Mouse (Mus musculus): ENCODE data around the gene Ccl8.

The Ccl8 gene

DNA sequence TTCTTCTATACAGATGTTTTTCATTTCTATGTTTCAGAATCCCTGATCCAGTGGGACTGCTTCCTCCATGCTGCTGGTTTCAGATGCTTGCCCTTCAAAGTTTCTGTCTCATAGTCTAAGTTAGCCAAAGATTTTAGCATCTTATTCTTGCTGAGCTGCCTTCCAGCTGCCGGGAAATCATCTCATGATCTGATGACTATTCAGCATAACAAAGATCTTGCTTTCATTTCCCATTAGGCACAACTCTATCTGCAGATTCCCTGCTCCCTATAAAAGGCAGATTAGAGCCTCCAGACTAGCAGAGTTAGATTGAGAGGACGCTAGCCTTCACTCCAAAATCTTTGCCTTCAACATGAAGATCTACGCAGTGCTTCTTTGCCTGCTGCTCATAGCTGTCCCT lies at the start of gene Ccl8:
Gene Ccl8 (plus strand): TSS at position 301 of the 400 bp plus-strand sequence.
- no peak for DNase-seq (ENCODE audit: inconsistent age in 2 of 2, low spot score in 1 of 2)

DNA sequence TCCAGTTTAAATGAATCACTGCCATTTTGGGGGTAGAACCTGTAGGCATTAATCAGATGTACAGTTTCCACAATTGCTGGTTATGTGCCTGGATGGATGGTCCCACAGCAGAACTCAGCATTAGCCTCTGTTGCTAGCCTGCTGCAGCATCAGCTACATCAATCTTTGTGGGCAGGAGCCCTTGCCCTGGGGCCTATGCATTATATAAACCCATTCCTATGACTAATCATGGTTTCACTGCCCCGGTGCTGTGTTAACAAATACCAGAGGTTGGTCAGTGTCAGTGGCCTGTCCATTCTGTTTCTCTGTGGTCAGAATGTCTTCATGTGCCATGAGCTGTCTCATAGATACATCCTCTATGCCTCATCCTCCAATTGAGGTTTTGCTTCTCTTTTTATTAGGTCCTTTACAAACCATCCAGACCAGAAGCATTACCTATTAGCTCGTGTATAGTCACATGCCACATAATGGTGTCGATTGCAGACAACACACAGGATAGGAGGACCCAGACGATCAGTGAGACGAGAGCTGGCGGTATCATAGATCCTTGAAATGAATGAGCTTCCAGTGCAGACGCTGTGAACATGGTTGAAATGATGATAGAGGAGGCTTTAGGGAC lies 47.9 kb upstream of the Ccl8 start:
- no peak for DNase-seq (ENCODE audit: inconsistent age in 2 of 2, low spot score in 1 of 2)

DNA sequence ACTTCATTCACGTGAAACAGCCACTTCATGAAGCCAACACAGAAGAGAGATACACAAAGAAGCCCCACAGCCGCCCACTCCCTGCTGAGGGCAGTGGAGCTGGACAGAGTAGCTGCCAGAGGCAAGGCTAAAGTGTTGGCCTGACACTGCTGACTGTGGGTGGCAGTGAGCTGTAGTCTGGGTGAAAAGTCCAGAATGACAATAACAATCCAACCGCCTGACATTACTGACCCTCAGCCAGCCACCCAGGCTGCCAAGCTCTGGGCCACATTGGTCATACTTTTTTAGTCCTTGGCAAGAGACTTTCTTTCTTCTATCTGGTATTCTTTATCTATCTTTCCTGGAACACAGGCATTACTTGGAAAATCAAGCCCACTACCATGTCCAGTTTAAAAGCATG lies 43.9 kb upstream of the Ccl8 start:
- DNase-seq (ENCODE audit: inconsistent age in 2 of 2, low spot score in 1 of 2) = no peak

DNA sequence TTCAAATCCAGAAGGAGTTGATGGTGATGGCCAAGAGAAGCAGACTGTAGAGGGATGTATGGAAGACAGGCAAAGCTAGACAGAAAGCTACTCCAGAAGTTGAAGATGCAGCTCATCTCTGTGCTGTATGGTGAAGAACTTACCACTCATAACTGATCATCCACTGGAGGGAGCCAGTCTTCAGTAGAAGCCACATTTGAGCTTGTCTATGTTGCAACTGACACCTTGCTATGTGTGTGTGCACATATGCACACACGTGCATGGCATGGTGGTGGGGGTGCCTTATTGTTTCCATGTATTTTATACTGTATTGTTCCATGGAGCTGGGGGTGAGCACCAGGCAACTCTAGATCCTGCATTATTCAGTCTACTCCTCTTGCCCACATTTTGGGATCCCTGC lies 42.6 kb upstream of the Ccl8 start:
- DNase-seq (ENCODE audit: inconsistent age in 2 of 2, low spot score in 1 of 2) = peak in 1 of 2 experiments; percentile 45

DNA sequence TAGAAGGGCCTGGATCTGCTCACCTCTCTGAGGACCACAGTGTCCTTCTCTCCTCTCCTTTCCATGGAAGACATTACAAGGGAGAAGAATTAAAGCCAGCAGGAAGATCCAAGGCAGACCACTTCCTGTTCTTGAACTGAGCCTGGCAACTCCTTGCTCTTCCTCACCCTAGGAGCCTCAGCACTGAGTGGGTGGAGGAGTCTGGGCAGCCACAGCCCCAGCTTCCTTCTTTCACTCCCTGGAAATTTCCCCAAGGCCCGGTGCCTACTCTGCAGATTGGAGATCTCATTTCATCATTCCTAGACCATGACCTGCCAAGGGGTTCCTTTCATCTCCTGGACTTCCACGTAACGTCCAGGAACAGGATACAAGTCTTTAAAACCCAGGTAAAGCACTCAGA lies 42.0 kb upstream of the Ccl8 start:
- no peak for DNase-seq (ENCODE audit: inconsistent age in 2 of 2, low spot score in 1 of 2)

DNA sequence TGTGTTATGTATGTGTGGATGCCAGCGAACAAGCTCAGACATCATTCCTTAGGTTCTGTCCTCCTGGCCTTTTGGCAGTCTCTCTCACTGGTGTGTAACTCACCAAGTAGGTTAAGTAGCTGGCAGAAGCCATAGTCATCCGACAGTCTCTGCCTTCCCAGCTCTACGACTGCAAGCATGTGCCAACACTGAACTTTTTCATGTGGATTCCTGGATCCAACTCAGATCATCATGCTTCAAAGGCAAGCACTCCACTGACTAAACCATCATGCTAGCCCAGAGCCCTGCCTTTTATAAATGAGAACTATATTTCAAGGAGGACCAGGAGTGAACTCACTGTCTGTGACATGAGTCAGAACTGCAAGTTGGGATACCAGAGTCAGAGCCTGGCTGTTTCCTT lies 41.3 kb upstream of the Ccl8 start:
- DNase-seq (ENCODE audit: inconsistent age in 2 of 2, low spot score in 1 of 2) = no peak

DNA sequence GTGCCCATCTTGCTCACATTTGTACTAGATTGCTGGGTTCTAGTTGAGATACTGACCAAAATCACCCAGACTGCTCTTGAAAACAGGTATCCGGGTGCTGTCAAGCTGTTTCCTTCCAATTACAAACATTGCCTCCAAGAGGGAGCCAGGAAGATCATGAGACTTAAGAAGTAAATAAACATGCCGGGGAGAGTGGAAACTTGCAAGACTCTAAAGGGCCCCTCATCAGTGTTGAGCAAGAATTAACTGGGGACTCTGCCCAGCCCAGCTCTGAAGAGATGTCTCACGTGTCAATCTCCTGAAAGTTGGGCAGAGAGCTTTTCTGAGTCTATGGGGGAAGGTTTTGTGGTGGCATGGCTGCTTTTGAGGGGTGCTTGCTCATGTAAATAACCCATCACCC lies 38.0 kb upstream of the Ccl8 start:
- no peak for DNase-seq (ENCODE audit: inconsistent age in 2 of 2, low spot score in 1 of 2)

DNA sequence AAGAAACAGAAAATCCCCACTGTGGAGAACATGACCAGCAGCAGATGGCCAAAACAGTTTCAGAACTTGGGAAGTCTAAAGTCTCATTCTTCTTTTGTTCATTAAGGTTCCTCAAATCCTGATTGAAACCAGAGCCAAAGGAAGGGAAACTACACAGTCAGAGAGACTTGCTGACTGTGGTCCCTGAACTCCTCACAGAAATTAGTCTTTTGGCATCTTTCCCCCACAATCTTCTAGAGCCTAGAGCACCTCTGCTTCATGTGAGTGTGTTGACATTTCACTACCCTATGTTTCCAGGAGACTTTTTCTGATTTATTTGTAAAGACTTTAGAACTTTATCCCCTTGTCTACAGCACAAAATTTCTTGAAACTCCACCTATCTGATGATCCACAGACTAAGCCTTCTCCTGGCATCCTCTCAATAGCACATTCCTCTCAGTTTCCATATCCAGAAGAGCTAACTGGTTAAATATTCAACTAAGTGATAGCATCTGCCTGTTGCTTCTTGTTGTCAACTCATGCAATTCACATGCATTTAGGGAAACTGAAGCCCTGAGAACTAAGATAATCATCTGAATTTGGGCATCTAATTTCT lies 36.8 kb upstream of the Ccl8 start:
- DNase-seq (ENCODE audit: inconsistent age in 2 of 2, low spot score in 1 of 2) = no peak

DNA sequence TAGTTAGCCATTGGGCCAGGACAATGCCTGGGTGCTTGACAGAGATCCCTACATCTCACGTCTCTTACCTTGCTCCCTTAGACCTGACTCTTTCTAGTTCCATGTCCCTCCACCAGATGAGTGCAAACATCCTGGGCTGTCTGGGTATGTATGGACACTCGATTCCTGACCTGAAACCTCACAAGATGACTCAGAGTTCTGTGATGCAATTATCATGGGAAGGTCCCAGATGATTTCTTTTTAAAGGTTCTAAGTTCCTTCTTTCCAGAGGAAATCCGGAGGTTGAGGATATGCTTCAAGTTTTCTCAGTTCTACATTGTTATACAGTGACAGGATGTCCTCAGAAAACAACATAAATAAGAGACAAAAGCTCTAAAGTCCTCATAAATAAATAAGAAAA lies 34.1 kb upstream of the Ccl8 start:
- DNase-seq (ENCODE audit: inconsistent age in 2 of 2, low spot score in 1 of 2) = peak in 1 of 2 experiments; percentile 31

DNA sequence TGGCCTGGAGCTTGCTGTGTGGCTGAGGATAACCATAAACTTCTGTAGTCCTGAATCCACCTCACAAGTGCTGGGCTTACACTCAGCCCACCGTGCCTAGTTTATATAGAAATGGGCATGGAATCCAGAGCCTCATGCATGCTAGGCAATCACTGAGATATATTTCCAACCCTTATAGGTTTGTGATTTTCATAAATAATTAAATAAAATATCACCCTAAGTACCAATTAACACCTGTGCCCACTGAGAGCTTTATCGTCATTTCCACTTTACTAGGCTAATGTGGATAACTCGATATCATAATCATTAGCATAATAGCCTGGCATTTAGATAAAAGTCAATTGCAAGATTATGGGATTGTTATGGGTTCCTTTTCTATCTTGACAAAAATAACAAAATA lies 30.6 kb upstream of the Ccl8 start:
- DNase-seq (ENCODE audit: inconsistent age in 2 of 2, low spot score in 1 of 2) = no peak

DNA sequence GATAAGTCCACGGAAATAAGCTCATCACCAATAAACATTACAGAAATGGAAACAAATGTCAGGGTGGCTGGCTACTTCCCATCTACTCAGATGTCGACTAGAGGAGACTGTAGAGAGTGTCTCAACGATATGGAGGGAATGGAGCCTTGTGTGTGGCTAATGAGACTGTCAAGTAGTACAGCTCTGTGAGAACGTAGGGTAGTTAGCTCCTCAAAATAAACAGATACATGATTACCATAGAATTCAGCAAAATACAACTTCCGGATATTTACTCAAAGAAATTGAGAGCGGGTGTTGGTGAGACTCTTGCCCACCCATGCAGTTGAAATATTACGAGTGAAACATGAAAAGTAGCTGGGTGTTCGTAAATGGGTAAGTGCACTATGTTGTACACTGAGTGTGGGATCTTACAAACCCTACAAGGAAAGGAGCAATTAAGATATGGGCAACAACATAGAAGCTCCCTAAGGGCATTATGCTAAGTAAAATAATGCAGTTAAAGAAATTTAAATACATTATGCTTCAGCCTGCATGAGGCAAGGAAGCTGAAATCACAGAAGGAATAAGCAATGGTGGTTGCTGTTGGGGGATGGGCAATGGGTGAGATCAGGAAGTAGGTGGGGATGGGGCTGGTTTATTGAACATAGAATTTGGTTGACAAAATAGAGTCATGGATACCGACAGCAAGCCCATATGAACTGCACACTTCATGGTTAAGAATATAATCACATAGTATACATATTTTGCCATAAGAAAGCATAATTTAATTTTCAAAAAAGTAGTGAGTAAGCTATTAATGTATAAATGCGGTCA lies 15.3 kb upstream of the Ccl8 start:
- DNase-seq (ENCODE audit: inconsistent age in 2 of 2, low spot score in 1 of 2) = no peak

DNA sequence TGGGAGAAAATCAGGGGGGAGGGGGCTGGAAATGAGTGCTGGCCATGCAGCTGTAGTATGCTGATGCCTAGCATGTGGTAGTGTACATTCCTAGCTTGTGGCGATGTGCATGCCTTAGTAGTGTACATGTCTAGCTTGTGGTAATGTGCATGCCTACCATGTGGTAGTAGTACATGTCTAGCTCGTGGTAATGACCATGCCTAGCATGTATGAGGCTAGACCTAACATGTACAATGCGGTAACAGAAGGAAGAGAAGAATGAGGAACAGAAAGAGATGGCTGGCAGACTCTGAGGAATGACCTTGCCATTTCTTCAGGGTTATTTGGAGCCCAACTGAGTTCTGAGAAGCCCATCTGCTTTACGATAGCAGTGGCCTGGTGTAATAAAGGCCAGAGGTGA lies 13.9 kb upstream of the Ccl8 start:
- DNase-seq (ENCODE audit: inconsistent age in 2 of 2, low spot score in 1 of 2) = no peak

DNA sequence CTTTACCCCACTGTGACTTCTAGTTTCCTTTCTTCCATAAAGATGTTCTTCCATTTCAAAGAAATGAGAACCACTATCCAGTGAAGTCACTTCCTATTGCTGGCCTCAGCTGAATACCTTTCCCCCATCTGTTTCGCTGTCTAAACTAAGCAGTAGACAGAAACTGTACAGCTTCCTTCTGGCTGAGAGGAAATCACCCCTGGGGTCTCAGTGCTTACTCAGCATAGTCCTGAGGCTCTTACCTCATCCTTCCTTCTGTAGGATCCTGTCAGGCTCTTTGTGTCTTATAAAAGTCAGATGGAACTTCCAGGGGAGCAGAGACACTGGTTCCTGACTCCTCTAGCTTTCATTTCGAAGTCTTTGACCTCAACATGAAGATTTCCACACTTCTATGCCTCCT lies 13.5 kb upstream of the Ccl8 start, which contains the start of gene Ccl12:
Gene Ccl12 (plus strand): TSS at position 317 of the 400 bp plus-strand sequence.
- no peak for DNase-seq (ENCODE audit: inconsistent age in 2 of 2, low spot score in 1 of 2)

DNA sequence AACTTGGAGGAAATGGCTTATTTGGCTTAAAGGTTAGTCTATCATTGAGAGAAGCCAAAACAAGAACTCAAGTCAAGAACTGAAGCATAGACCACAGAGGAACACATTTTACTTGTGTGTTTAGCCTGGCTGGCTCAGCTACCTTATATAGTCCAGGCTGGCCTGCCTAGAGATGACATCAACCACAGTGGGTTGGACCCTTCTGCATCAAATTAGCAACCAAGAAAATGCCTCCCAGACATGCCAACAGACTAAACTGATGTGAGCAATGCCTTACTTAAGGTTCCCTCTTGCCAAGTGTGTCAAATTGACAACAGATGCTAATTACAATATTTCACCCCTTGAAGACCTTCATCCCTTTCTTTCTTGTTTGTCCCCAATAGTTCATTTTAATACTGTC lies 5.4 kb upstream of the Ccl8 start:
- DNase-seq (ENCODE audit: inconsistent age in 2 of 2, low spot score in 1 of 2) = no peak

DNA sequence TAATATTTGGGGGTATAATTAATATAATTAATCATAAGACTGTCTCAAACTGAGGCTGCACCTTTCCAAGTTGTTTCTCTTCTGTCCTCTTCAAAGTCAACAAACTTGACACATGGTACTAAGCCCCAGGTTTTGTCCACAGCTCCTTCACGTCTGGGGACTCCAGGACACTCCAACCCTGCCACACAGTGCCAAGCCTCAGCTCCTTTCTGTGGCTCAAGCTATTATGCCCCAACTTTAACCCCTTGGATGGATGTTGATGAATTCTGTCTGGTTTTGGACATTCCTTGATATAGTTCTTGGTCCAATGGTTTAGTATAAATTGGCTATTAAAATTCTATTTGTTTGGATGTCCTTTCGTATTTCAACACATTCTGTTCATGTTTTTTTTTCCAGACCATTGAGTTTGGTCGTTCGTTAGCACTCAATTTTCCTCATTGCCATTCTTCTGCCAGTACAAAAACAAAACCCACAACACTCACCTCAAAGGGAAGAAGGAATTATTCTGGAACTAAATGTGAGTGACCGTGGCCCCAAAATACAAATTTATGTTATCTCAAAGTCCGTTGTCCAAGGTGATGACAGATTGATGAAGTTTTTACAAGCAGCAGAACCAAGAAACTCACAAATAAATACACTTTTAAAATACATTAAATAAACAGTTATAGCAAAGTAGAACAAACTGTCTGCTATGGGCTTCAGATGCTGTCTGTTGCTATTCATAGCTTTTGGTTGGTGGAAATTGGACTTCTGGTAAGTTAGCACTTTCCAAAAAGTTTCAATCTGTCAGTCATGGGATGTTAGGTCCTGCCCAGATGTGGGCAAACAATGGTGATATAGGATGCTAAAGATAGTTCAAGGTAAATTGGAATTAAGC lies 4.4 kb upstream of the Ccl8 start:
- DNase-seq (ENCODE audit: inconsistent age in 2 of 2, low spot score in 1 of 2) = no peak

DNA sequence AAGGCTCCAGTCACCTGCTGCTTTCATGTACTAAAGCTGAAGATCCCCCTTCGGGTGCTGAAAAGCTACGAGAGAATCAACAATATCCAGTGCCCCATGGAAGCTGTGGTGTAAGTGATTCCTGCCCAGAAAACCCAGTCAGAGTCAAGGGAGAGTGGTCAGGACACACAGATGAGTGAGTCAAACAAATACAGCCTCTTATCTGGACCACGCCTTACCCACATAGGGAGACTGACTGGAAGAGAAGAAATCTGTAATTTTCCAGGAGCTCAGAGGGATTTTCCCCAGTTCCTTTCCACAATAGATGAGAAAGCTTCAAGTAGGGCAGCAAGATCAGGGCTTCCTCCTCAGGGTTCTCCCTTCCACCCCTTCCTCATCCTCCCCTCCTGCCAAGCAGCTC lies 1.1 kb downstream of the Ccl8 start:
- no peak for DNase-seq (ENCODE audit: inconsistent age in 2 of 2, low spot score in 1 of 2)

DNA sequence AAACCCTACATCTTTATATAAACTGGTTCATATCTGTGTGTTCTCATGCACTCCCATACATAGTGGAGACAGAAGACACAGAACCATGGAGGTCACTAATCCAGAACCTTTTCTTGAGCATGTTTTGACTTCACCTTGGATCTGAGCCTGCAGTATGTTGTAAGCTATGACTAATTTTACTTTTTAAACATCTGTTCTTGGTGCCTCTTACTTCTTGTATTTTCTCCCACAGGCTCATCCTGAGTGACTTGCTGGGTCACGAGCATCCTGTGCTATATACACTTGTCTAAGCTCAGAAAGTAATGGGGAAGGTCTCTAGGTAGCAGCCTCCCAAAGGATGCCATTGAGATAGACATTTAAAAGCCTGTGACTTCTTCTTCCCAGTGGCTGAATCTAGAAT lies 18.0 kb downstream of the Ccl8 start:
- peak in 1 of 2 experiments; percentile 20 for DNase-seq (ENCODE audit: inconsistent age in 2 of 2, low spot score in 1 of 2)

DNA sequence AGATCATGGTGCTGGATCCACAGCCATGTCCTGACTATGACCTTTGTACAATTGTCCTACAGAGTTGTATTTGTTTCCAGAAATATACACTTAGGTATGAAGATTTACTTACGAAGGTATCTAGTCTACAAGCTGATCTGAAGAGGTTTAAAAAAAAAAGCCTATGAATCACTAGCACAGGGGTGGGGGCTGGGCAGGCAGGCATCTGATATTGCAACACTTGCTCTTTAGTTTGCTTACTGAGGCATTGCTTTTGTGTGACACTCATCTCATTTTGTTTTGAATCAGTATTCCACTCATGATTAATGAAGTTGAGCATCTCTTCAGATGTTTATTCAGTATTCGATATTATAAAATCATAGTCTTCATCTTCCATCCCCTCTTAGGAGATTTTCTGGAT lies 21.2 kb downstream of the Ccl8 start:
- peak; percentile 5 to 55 for DNase-seq (ENCODE audit: inconsistent age in 2 of 2, low spot score in 1 of 2)

DNA sequence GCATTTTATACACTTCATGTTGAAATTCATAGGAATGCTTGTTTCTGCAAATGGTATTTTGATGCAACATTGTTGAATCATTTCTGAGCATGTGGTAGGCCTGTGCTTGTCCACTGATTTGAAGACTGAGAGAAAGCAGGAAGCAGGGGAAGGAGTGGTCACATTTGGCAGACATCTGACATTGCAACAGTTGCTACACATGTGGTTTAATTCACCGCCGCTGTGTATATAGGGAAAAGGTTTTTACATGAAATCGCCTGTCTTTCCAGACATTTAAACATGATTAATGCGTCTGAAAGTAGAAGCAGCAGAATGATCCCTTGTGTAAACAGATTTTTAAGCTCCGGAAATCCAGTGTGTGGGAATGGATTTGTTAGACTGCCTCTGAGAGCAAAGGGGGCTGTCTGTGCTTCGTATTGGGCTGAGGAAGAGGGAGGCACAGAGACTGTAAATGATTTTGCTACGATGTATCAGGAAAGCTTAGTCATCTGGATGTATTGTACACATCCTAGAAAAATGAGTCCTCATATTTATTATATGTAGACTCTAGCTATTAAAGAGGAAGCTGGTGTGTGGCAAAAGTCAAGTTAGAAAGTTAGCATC lies 24.6 kb downstream of the Ccl8 start:
- no peak for DNase-seq (ENCODE audit: inconsistent age in 2 of 2, low spot score in 1 of 2)

DNA sequence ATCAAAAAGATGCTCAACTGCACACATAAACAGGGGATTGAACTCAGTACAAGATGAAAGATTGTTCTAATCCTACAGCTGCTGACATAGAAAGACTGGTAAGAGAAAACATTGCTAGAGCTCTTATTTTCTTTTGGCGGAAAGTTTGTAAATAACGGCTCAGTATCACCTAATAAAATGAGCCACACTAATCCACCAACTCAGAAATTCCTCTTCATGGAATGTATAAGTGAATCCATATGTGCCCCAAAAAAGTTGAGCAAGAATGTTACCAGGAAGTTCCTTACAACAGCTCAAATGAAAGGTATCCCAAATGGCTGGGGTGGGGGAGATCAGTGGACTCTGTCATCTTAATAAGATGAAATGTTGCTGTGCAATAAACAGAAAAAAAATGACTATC lies 44.1 kb downstream of the Ccl8 start:
- DNase-seq (ENCODE audit: inconsistent age in 2 of 2, low spot score in 1 of 2) = no peak

DNA sequence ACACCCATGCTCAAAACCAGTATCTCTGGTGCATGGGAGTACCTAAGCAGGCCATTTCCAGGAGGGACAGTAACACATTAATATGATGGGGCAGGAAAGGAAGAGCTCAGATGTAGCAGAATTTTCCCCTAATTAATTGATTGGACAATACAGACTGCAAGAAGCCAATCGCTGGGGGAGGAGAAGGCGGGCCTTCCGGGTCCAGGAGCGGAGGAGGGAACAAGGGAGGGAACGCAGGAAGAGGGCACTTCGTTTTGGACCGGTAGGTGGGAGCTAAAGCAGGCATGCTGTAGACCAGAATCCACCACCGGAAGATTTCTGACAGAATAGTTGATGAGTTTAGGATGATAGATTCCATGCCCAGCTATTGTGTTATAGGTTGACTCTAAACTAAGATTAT lies 48.3 kb downstream of the Ccl8 start:
- DNase-seq (ENCODE audit: inconsistent age in 2 of 2, low spot score in 1 of 2) = no peak

All from adrenal gland, adult (tissue).